Mouse (Mus musculus) testis, postnatal 10 days (tissue): ENCODE data around the gene Plagl1.
A peak's percentile ranks its signal among the peaks of the same experiment; 100 is the strongest.
"Not testable (repeated sequence)": the region's sequence is repeated elsewhere in the genome, so short reads cannot be mapped to it uniquely, and the experiment has no call there.

ENCODE experiments used
- DNase-seq: peaks from one replicate; pipeline ENCODE4 v3.0.0; 2021; ENCODE audit warnings: low spot score

Gene Plagl1

DNA sequence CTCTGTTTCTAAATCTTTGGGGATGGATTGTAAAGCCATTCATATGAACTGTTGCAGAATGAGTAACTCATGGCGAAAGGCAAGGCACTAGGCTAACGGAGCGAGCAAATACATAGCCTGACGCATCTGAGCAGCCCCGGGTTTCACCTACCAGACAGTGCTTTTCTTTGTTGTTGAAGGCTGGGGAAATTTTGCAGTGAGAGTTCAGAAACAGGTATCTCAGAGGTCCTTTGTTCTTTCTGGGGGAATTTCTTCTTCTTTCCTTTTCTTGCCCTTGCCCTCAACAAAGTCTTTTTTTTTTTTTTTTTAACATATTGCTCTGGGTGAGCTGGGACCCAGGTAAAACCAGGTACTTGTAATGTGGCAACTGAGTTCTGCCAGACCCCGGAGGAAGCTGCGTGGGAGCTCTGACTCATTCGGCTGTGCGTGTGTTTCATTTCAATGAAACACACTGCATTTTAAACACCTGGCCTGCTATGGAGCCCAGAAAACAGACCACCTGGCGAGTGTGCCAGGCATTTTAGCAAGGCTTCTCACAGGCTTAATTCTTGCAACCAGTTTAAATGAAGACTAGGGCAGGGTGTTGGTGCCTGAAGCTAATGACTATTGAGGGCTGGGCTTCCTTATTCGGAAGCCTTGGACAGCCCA lies at the start of gene Plagl1:
Gene Plagl1, plus strand, starts transcription at position 484 of the 648 bp plus-strand sequence.
- no peak for DNase-seq

DNA sequence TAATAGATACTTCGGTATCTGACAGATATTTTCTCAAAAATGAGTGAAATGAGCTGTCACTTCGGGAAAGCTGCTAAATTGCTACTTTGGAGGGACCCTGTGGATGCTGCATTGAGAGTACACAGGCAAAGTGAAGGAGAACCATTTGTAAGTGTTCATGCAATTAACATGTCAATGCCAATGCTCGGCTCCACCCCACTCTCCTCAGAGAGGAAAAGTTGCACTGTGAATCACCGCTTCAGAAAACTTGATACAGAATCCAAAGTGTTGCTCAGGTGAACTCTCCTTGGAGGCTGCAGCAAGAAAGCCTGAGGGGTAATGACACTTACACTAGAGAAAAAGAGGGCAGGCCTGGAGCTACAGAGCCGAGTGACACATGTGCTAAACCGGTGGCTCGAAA lies 46.3 kb upstream of the Plagl1 start:
- no peak for DNase-seq

GRCm38 (mm10) chr10:13016573-13016972 lies 43.7 kb upstream of the Plagl1 start:
- no peak for DNase-seq

DNA sequence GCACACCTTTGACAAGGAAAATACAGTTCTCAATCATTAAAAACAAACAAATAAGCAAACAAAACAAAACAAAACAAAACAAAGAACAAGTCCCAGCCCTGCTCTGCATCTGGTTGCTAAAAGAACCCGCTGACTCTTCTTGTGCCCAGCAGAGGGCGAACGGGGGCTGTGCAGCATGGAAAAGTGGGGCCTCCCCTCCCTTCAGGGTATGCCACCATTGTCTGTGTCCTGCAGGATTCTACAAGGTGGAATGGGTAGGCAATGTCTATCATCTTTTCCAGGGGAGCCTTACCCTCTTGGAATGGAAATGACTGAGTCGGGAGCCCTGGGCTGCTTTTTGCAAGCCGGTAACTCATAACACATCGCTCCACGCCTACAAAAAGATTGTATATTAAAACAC lies 41.8 kb upstream of the Plagl1 start:
- DNase-seq = peak; percentile 67

DNA sequence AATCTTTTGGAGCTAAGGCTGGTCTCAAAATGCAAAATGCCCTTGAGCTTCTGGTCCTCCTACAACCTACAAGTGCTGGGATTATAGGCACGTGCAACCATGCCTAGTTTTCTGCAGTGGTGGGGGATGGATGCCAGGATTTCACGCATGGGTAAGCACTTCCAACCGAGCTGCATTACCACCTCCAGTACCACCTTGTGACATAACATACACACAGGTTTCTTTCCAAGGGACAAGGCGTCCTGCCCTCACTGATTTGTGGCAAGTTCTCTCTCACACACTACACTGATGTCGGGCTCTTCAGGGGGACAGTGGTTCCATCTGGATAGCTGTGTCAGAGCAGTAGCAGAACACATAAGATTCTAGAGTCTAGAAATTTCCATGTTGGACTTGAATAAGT lies 41.3 kb upstream of the Plagl1 start:
- no peak for DNase-seq

DNA sequence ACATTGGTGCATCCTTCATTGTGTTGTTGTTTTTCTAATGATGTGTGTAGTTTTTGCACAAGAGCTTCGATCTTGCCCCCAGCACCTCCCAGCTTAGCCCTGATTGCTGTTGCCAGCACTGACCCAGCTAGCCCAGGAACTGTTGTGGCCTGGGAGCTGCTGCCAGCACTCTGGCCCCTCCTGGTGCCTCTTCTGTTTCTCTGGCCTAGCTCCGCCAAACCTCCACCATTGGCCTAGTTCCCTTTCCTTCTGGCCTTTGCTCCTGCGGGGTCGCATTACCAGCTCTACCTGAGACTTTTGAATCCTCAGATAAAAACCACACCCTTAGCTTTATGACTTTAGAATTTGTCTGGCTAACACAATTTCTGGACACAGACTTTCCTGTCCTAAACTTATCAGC lies 38.2 kb upstream of the Plagl1 start:
- no peak for DNase-seq

- not testable (repeated sequence) for DNase-seq
Measured at GRCm38 (mm10) chr10:13023985-13024384, 36.3 kb upstream of the Plagl1 start.

- no peak for DNase-seq
Measured at GRCm38 (mm10) chr10:13027702-13028101, 32.6 kb upstream of the Plagl1 start.

- no peak for DNase-seq
Measured at GRCm38 (mm10) chr10:13028215-13028614, 32.1 kb upstream of the Plagl1 start.

- no peak for DNase-seq
Measured at GRCm38 (mm10) chr10:13029416-13029815, 30.9 kb upstream of the Plagl1 start.

- no peak for DNase-seq
Measured at GRCm38 (mm10) chr10:13035270-13035669, 25.0 kb upstream of the Plagl1 start.

GRCm38 (mm10) chr10:13039637-13040174 lies 20.6 kb upstream of the Plagl1 start:
- no peak for DNase-seq

DNA sequence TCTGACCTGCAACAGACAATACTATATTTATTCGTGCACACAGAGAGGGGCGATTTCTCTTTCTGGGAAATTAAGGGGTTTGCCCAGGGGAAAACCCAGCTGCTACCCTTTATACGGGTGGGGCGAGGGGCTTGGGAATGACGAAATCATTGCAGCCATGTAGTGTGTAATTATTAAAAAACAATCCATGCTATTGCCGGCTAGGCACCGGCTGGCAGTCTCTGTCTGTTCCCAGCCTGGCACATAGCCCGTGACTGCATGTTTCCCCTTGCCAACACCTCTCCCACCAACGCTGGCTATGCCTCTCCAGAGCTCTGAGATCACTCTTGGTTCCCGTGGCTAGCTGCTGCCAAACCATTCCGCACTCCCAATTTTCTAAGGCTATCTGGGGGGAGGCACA lies 15.6 kb upstream of the Plagl1 start:
- no peak for DNase-seq

DNA sequence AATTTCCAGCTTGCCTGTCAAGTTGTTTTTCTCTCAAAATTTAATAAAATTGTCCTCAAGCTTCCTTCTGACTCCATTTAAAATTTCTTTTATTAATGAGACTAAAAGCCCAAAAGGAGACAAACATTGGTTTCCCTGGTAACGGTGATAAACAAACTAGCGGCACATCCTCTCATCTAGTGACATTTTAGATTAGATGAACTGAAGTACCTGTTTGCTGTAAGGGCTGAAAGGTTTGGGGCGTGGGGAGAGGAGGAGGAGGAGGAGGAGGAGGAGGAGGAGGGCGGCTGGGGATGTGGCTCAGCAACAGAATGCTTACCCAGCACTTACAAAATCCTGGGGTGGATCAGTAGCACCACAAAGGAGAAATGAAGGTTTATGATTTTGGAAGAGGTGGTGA lies 12.5 kb upstream of the Plagl1 start:
- no peak for DNase-seq

- DNase-seq = no peak
Measured at GRCm38 (mm10) chr10:13056863-13057381, 3.4 kb upstream of the Plagl1 start.

DNA sequence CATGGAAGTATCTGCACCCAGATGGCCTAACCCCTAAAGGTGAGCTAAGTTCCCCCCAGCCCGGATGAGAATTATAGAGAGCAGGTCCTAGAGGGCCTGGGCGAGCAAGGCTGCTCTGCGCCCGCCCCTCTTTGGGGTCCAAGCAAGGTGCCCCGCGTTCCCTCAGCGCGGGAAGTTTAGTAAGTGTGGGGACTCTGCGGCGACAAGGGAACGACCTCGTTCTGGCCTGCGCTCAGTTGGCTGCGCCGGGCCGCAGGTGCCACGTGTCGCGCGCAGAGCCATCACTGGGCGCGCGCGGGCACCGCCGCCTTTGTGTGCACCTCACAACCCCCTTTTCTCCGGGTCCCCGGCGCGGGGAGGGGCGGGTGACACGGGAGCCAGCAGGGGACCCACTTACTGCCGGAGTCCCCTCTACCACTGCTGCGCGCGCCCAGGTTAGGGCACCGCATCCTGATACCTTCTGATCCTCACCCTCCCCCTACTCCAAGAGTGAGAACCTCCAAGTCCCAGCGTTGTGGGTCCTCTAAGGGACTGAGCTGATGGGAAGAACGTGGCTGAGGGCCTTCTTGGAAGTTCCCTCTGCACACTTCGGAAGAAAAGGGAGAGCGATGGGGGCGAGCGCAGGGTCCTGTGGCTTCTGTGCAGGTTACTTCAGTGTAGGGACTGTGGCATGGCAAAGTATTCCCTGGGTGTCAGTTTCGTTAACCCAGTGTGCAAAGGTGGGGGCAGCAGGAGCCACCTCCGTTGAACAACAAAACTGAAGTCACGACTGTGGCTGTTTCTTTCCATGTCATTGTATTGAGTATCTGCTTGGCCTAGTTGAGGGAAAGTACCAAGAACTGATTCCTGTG lies 742 bp downstream of the Plagl1 start:
- DNase-seq = no peak

- DNase-seq = no peak
Measured at GRCm38 (mm10) chr10:13062373-13062772, 2.1 kb downstream of the Plagl1 start.

- no peak for DNase-seq
Measured at GRCm38 (mm10) chr10:13063457-13063856, 3.2 kb downstream of the Plagl1 start.

GRCm38 (mm10) chr10:13065129-13065752 lies 4.9 kb downstream of the Plagl1 start:
- no peak for DNase-seq

DNA sequence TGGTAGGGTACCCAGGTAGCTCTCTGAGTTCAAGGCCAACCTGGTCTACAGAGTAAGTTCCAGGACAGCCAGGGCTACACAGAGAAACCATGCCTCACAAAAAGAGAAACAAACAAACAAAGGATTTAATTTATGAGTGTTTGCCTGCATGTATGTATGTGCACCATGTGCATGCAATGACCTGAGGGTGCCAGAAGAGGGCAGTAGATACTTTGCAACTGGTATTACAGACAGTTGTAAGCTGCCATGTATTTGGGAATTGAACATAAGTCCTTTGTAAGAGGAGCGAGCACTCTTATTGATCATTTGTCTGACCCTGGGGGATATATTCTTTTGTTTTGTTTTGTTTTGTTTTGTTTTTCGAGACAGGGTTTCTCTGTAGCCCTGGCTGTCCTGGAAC lies 10.7 kb downstream of the Plagl1 start:
- DNase-seq = no peak

- no peak for DNase-seq
Measured at GRCm38 (mm10) chr10:13076807-13077532, 16.7 kb downstream of the Plagl1 start.

- no peak for DNase-seq
Measured at GRCm38 (mm10) chr10:13082459-13082858, 22.2 kb downstream of the Plagl1 start.
